Mouse (Mus musculus): ENCODE measurements around the gene Pik3cb. TPM values are rescaled to one million over a fixed set of nuclear protein-coding genes. Genes with fewer than 3 reads are reported as not detected.

The Pik3cb gene
- total RNA-seq, 2 experiments from 2014 or later: 5.5 to 9.5 TPM

DNA sequence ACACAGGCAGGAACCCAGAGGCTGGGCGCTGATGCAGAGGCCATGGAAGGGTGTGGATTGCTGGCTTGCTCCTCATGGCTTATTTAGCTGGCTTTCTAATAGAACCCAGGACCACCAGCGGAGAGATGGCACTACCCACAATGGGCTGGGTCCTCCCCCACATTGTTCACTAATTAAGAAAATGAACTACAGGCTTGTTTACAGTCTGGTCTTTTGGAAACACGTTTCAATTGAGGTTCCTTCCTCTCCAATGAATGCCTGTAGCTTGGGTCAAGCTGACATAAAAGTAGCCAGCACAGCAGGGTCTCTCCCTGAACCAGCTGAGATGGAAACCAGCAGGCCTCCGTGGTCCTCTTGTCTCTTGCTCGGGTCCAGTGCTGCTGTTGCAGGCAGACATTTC, 119.3 kb downstream of the Pik3cb start:
- ATAC-seq (replicated peaks; ENCODE audit: low FRiP score, low TSS enrichment, poor library complexity, severe bottlenecking): no peak

DNA sequence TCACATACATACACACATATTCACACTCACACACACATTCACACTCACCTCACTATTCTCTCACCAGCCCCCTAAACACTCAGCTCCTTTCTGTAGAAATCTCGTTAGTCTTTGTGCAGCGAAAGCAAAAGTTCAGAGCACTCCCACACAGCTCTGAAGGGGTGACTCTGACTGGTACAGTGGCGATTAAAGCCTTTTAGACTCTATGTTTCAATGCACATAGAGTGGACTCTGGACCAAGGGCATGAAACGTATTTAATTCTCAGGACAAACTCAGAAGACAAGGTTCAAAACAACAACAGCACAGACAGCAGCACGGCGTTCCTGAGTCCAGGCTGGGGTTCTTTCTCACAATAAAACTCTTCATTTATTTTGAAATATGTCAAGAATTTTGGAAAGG, 122.7 kb downstream of the Pik3cb start:
- no peak for ATAC-seq (replicated peaks; ENCODE audit: low FRiP score, low TSS enrichment, poor library complexity, severe bottlenecking)

DNA sequence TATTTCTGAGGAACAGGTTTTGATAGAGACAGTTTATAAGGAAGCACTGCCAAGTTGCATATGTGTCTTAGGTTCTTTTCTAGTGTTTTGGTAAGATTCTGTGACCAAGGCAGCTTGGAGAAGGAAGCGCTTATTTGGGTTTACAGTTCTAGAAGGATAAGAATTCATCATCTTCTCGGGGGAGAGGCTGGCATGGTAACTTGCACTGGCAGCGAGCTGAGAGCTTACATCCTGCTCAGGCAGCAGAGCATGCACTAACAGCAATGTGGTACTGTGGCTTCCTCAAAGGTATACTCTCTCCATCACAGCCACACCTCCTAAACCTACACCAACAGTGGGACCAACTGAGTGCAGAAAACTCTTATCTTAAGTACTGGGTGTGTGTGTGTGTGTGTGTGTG, 123.7 kb downstream of the Pik3cb start:
- no peak for ATAC-seq (replicated peaks; ENCODE audit: low FRiP score, low TSS enrichment, poor library complexity, severe bottlenecking)

DNA sequence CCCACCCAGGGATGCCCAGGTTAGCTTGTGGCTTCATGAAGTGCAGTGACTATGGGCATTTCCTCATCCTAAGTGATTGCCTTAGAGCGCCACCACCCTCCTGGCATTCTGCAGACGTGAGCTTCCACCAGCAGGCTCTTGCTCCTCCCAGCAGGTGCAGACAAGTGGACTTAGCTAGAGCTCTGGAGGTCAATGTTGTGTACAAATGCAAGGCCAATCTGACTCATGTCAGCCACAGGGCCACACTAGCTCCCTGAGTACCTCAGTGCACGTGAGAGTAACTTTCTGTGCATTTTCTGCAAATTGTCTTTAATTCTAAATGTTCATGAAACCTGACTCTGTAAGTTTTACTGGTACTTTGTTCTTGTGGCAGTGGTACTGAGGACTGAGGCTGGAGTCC, 124.1 kb downstream of the Pik3cb start:
- no peak for ATAC-seq (replicated peaks; ENCODE audit: low FRiP score, low TSS enrichment, poor library complexity, severe bottlenecking)

DNA sequence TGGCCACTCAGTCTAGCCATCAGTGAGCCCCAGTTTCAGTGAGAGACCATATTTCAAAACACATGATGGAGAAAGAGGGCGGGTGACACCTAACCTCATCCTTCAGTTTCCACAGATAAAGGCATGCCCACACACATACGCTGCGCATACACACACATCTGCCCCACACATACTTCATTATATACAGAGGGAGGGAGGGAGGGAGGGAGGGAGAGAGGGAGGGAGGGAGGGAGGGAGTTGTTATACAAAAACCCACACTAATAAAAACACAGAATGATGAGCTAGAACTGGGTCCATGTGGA, 130.6 kb downstream of the Pik3cb start:
- 0 out of 2 replicates have a peak, but pooled peaks have one; percentile 31 for ATAC-seq (replicated peaks; ENCODE audit: low FRiP score, low TSS enrichment, poor library complexity, severe bottlenecking)

DNA sequence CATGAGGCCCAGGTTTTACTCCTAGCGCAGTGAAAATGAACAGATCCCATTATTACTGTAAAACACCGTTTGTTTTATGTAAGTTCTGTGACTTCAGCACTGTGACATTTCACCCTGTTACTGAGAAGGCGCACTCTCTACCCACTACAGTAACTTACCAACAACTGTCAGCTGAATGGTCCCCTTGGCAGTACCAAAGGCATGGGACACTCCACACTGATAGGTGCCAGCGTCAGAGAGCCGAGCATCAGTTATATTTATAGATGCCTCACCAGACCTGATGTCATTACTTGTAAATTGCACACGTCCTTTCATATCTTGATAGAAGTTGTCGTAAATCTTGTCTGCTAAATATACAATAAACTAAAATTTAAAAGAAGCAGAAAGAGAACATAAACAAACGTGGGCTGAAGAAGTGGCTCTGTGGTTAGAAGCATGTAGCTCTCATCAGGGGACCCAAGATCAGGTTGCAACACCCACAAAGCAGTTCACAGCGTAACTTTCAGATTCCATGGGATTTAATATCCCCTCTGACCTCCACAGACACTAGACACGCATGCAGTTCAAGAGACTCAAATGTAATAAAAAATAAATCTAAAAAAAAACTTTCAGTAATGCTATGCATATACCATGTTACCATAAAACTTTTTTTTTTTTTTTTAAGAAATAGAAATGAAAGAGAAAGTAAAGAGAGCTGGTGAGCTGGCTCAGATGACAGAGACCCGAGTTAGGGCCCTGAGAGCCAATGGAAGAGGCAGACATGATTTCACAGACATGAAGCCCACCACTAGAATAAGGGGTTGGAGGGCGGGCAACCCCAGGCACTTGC, 131.1 kb downstream of the Pik3cb start:
- ATAC-seq (replicated peaks; ENCODE audit: low FRiP score, low TSS enrichment, poor library complexity, severe bottlenecking): no peak

DNA sequence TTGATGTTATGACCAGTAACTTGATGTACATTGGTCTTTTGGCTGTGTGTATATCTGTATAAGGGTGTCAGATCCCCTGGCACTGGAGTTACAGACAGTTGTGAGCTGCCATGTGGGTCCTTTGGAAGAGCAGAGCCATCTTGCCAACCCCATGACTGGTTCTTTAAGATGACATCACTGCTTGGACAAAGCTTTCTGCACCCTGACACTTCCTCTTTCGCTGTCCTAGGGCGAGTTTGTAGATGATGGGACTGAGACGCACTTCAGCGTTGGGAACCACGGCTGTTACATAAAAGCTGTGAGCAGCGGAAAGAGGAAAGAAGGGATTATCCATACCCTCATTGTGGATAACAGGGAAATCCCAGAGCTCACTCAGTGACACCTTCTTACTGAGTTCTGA, 139.1 kb downstream of the Pik3cb start:
- no peak for ATAC-seq (replicated peaks; ENCODE audit: low FRiP score, low TSS enrichment, poor library complexity, severe bottlenecking)

DNA sequence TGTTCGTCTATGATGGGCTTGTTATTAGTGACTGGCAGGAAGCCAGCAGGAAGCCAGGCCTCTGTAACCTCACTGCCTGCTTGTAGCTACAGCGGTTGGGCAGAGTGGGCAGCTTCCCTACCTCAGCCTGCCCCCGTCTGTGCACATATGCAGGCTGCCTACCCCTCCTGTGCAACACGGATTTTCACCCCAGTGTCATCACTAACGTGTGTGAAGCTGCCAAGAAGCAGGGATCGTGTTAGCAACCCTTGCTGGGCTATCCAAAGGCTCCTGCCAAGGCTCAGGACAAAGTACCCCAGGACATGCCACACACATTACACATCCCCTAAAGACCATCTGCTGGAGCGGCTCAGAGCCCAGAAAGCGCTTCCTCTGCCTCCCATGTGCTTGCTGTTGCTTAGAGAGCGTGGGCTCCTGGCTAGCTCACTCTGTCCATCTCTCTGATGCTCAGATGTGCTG, 140.5 kb downstream of the Pik3cb start:
- ATAC-seq (replicated peaks; ENCODE audit: low FRiP score, low TSS enrichment, poor library complexity, severe bottlenecking): peak; percentile 59

DNA sequence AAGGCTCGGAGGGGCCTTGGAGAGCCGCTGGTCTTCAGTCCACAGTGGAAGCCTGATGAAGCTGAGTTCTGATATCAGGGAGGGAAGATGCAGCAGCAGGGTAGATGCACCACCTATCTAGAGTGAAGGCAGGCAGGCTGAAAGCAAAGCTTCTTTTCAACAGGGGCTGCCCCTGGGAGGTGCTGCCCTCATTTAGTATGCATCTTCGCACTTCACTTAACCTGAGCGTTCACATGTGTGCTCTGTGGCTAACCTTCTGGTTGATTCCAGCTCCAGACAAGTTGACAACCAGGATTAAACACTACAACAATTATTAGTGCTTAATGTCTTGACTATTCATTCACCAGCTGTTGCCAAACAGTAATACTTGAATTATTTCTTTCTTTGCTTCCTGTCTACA, 146.3 kb downstream of the Pik3cb start:
- ATAC-seq (replicated peaks; ENCODE audit: low FRiP score, low TSS enrichment, poor library complexity, severe bottlenecking): no peak

DNA sequence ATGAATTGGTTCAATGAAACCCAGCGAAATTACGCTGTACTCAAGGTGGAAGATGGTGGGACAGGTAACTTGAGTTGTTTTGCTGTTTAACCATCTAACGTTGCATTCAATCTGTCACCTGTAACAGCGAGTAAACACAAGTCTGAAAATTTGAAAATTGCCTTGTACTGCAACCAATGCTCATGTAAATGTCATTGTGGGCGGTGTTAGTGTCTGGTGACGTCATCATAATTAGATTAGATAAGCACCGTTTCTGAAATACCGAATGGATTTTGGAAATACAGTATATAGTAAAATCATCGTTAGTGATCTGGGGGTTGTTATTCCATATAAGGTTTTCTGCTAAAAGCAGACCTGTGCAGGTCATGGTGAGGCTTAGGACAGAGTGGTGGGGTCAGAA, 153.3 kb downstream of the Pik3cb start:
- ATAC-seq (replicated peaks; ENCODE audit: low FRiP score, low TSS enrichment, poor library complexity, severe bottlenecking): no peak

Other genes with a start within 250 kb of the Pik3cb start
- gene 7420426K07Rik, start 237.5 kb downstream of the Pik3cb start, total RNA-seq (2014; fragmentation: Nextera tagmentation): not detected in 2 replicates
- not detected in 2 replicates for gene 7420426K07Rik, start 237.5 kb downstream of the Pik3cb start, total RNA-seq (2017)
- gene Foxl2, start 185.3 kb downstream of the Pik3cb start, total RNA-seq (2014; fragmentation: Nextera tagmentation): not detected in 2 replicates
- gene Foxl2, start 185.3 kb downstream of the Pik3cb start, total RNA-seq (2017): not detected in 2 replicates
- gene Faim, start 154.2 kb downstream of the Pik3cb start, total RNA-seq (2014; fragmentation: Nextera tagmentation): 27.4 and 46.4 TPM in 2 replicates
- 60.5 and 144 TPM in 2 replicates for gene Faim, start 154.2 kb downstream of the Pik3cb start, total RNA-seq (2017)
- not detected in 2 replicates for gene Gm1123, start 104.9 kb downstream of the Pik3cb start, total RNA-seq (2014; fragmentation: Nextera tagmentation)
- not detected in 2 replicates for gene Gm1123, start 104.9 kb downstream of the Pik3cb start, total RNA-seq (2017)
- gene Faiml, start 96.6 kb upstream of the Pik3cb start, total RNA-seq (2014; fragmentation: Nextera tagmentation): not detected in 2 replicates
- gene Faiml, start 96.6 kb upstream of the Pik3cb start, total RNA-seq (2017): not detected in 2 replicates
- gene Cep70, start 102.7 kb upstream of the Pik3cb start, total RNA-seq (2014; fragmentation: Nextera tagmentation): 42.2 and 54.3 TPM in 2 replicates
- 71.1 and 89.7 TPM in 2 replicates for gene Cep70, start 102.7 kb upstream of the Pik3cb start, total RNA-seq (2017)
- not detected in 2 replicates for gene Esyt3, start 217.9 kb upstream of the Pik3cb start, total RNA-seq (2014; fragmentation: Nextera tagmentation)
- not detected in 2 replicates for gene Esyt3, start 217.9 kb upstream of the Pik3cb start, total RNA-seq (2017)